Mouse (Mus musculus): ENCODE results near the gene Rasgef1b. TPM values are rescaled to one million over a fixed set of nuclear protein-coding genes. Genes with fewer than 3 reads are reported as not detected.

Rasgef1b gene
- total RNA-seq, 2 experiments from 2014 or later = 14.6 to 19.6 TPM

DNA sequence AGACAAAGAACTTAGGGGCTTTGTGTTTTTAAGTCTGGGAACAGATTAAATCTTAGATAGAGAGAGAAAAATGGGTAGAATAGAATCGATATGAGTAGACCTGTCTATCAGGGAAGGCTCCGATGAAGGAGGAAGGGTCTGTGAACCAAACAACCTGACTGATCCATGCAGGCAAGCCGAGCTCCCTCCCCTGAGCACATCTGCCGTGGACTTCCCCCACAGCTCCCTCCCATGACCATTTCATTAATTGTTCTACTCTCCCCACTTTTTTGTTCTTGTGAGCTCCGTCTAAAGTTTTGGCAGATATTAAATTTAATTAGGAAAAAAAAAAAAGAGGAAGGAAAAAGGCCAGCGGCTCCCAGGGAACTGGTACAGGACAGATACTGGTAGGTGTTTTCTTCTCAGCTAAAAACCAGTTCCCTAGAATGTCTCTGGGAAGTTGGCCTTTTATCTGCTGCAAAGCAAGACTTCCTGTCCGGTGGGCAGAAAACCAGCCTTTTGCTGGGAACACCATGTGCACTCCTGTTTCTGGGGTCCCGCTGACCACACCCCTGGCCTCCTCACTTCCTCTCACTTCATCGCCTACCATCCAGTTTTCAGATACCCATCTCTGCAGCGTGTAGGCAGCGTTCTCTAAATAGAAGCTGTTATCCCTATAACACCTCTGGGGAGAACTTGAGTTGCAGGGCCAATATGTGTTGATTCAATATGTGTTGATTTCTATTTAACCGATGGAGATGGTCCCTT, 437.6 kb downstream of the Rasgef1b start:
- DNase-seq = no peak

DNA sequence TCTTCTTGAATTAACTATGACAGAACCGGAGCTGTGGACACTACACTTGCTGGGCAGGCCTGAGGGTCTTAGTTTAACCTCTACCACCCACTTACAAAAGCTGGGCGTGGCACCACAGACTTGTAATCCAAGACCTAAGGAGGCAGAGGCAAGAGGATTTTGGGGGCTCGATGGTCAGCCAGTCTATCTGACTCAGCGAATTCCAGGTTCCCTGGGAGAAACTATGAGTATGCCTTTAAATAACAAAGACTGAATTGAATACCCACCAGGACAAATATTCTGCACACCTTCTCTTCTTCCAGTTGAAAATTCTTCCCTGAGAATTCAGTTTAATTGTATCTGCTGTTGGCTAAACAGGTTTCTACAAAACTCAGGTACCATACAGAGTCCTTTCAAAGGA, 440.6 kb downstream of the Rasgef1b start:
- no peak for DNase-seq

DNA sequence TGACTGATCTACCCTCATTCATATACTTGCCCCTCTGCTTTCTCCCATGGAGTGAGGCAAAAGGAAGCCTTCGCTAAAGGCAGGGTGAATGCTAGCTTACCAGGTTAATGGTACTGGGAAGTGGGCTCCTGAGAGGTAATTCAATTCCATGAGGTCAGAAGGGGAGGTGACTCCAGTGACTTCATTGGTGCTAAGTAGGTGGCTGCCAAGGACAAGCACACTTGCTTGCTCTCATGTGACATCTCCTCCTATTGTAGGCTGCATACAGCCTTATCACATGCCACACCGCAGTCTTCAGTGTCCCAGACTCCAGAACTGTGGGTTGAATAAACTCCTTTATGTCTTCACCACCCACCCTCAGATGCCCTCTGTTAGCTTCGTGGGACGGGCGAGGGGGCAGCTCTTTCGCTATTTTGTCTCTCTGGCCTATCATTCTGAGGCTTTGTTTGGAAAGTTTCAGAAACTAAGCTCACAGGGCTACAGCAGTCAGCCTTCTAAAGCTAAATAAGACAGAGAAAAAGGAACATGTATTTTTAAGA, 441.1 kb downstream of the Rasgef1b start:
- no peak for DNase-seq

DNA sequence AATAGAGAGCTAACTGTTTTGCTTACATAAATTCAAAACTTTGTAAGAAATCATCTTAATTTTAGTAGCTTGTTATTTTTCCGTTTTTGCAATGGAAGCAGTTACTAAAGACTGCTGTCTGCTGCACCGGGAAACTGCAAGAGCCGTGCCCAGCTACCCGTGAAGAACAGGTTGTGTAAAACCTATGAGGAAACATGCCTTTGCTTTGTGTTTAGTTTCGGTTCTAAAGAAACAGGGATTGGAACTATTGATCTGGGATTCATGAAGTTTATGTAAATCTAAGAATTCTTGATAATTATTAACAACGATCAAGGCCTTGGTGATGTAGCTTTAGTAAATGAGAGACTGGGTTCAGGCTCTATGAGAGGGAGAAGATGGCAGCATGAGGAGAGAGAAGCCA, 442.3 kb downstream of the Rasgef1b start:
- no peak for DNase-seq

DNA sequence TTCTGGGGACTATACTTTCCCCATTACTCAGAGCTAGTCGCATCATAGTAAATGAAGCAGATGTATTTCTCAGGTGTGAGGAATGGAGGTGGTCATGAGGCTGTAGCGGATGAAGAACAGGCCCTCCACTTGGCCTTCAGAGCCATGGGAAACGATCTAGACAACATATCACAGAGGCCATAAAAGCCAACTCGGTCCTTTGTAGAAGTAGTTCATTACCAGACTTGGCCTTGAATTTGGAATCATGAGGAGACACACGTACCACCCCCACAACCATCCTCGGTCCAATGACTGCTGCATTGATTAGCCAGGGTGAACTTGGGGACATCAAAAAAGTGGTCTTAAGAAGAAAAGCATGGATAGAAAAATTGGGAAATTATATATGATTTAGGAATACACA, 442.8 kb downstream of the Rasgef1b start:
- DNase-seq = no peak

DNA sequence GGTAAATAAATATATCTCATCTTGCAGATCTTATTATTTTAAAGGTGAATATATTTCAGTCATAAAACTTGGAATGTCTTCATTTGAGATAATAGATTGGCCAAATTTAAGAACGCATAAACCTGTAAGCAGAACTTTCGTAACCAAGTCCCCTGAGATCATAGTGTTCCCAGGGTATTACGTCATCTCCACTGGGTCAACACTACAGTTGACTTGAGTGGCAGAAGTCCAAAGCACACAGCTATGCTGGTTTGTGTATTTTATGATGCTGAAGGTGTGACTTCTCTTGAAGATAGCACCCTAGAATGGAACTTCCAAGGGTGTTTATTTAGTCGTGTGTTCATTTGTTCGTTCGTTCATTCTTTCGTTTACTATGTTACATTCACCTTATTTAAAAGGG, 444.5 kb downstream of the Rasgef1b start:
- DNase-seq = peak; percentile 21 to 30

DNA sequence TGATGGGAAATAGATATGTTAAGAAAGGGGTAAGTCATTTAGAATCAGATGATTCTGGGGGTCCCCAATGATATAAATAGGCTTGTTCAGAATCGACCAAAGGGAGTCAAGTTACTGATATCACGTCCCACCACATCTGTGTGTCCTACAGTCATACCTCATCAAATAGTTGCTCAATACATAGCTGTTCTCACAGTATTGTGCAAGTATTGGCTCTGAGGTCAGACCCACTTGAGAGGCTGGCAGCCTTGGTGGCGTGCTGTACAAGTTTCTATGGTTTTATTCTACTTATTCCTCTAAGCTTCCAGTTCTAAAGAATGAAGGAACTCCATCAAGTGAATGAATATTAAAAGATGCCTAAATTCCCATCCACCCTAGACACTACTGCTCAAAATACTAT, 445.2 kb downstream of the Rasgef1b start:
- DNase-seq = peak in 1 of 2 experiments; percentile 7

DNA sequence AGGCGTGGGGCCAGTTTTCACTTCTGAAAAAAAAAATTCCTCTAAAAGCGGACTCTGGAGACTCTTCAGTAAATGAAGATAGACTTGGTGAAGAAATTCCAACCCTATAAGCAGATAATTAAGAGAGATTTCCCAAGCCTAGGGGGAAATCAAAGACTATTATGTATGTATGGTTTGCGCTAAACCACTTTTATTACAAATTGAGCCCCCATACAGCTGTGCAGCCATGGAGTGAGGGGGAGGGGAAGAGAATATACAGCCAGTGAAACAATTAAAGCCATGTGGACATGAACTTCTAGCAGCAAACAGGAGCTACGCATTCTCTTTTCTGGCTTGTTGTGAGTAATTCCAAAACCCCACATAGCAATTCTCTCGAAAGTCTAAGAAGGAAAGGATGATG, 448.3 kb downstream of the Rasgef1b start:
- DNase-seq = no peak

DNA sequence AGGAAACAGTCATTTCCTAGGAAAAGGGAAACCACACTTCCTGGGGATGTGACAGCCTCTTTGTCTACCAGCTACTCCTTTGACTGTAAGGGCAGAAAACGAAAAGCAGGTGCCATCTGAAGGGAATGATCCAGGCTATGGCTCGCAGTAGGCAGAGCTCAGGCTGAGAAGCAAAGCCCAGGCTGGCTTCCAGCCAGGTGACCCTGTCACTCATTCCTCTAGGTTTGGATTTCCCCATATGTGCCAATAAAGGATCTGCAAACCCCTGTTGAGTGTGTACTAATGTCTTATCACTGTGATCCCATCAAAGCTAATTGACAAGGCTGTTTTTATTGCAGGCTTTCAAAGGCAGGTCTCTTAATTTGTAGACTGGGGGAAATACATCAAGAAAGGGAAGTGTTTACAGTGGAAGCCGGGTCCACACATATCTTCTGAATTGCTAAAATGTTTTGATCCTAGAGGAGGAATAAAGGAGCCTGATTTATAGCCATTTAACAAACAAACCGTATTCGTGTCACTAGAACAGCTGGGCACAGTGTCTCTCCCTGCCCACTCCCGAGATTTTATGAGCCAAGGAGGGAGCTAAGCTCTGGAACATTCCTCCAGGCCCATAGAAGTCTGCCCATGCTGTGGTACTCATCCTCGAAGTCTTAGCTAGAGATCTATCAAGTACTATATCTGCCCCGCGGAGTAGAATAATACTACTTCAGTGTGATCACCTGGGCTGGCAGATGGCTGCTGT, 449.7 kb downstream of the Rasgef1b start:
- DNase-seq = no peak

DNA sequence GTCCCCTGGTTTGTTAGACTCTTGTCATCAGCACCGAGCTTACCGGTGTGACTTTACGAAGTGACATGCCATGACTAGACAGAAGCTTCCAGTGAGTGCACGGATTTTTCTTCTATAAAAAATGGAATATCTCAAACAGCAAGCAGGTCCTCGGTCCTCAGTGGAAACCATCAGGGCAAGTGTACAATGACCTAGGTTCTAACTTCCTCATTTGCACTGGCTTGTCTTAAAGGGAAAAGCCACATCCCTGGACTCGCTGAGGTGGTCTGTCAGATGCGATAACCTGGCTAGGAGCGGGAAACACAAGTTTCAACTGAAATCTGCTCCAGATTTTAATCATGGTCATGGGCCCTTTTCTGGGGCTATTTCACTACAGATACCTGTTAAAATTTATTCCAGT, 450.5 kb downstream of the Rasgef1b start:
- DNase-seq = no peak

DNA sequence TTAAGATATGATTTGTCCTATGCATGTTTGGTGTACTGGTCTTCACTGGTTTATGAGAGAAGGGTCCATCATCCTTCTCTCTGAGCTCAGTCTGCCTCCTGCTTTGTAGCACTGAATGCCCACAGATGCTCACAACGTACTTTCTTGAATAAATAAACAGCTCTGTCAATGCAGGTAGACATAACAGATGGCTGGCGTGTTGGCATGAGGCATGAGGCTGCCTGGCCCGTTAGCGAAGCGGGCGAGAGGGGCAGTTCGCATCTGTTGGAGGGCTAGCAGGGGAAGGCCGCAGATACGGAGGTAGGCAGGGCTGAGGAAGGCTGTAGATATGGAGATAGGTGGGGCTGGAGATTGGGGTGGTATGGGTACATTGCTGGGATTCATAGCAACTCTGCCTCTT, 451.3 kb downstream of the Rasgef1b start:
- no peak for DNase-seq

DNA sequence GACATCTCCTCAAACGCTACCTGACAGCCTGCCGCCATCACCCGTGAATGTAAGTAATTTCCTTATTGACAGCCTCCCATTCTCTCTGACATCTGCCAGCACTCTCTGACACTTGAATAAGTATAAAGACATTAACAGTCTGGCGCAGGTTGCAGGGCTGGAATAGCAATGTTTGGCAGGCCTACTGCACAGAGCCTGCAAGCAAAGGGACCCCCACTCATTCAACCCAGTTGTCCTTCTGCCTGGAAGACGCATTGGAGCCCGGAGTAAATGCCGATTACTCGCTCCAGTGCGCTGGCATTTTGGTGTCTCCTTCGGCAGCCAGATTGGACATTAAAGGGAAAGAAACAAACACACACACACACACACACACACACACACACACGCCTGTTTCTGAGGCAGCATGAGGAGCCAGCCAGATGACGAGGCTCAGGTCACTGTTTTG, 454.7 kb downstream of the Rasgef1b start:
- DNase-seq = no peak

DNA sequence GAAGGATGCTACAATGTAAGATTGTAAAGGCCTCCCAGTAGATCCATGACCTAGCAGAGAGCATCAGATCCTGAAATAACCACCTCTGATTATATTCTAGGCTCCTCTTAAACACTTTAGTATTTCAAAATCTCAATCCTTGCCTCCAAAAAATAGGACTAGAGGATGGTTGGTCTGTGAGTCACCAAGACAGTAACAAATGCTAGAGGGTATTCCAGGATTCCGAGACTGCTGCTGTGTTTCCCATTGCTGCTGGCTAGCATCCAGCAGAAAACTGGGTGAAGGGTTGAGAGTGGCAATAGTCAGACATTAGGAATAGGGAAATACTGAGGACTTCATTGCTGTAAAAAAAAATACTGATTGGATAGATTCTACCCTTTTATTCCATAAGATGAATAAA, 457.3 kb downstream of the Rasgef1b start:
- DNase-seq = peak in 1 of 2 experiments; percentile 25

DNA sequence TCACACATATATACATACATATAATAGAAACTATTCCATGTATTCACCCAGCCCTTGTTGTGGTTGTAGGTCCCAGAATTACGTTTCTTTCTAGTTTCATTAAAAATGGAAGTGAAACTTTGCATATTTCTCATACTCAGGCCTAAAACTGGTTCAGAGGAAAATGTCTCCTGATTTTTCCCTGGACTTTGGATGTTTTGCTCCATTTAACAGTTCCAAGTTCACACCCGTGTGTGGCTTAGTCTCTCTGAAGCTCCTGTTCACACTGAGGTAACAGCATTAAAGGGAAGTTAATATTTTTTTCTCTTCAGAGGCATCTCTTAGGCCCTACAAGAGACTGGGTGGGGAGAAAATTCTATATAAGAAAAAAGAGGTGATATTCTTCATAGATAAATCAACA, 459.7 kb downstream of the Rasgef1b start:
- DNase-seq = no peak

DNA sequence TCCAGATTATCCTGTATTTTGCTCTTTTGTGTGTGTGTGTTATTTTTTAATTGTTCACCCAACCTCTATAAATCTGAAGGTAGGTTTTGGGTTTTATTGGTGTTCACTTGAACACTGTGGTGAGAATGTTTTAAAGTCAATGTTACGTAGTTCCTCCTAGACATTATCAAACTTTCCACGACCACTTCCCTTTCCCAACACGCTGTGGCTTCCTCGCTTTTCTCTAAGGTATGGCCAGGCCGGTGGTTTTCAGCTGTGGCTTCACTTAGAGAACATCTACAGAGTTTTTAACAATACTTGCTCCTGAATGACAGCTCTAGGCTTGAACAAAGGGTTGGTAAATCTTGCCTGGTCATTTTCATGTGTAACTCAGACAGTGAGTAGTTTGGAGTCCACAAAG, 461.5 kb downstream of the Rasgef1b start:
- no peak for DNase-seq

DNA sequence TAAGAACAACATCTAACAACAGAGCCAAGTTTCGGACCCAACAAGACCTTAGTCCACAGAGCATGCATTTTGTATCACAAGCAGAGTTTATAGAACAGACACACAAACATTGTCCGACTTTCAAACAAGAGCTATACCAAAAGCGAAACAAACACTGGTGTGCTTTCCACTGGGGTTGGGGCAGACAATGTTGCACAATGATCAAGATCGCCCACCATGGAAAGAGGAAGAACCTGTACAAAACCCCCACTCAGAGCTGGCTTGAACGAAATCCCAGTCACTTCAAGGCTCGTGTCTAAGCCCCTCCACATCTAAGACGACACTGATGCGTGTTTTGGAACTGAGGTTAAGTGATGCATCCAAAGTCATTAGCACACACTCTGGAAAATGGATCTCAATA, 462.6 kb downstream of the Rasgef1b start:
- no peak for DNase-seq

DNA sequence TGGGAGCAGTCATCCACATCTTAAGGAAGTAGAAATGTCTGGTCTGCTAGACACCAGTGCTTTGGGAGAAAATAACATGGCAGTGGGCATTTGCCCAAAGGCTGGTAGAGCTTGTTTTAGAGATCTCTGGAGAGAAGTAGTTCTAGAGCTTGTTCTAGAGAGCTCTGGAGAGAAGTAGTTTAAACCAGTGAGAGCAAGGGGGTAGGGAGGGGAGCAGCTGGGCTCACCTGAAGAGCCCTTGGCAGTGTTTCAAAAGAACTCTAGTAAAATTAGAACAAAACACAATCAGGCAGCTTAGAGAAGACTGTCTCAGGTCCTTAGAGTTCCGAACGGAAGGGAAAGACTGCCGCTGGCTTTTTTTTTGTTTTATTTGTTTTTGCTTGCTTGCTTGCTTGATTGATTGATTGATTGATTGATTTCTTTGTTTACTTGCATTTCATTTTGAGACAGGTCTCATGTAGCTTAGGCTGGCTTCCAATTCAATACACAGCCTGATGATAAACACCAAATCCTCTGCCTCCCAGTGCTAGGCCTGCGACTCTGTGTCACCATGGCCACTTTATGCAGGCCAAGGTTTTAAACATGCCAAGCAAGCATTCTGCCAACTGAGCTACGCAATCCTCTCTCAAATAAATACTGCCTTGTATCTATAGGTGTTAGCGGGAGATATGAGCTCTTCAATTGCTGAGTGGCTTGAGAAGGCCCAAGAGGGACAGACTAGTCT, 466.5 kb downstream of the Rasgef1b start:
- no peak for DNase-seq

DNA sequence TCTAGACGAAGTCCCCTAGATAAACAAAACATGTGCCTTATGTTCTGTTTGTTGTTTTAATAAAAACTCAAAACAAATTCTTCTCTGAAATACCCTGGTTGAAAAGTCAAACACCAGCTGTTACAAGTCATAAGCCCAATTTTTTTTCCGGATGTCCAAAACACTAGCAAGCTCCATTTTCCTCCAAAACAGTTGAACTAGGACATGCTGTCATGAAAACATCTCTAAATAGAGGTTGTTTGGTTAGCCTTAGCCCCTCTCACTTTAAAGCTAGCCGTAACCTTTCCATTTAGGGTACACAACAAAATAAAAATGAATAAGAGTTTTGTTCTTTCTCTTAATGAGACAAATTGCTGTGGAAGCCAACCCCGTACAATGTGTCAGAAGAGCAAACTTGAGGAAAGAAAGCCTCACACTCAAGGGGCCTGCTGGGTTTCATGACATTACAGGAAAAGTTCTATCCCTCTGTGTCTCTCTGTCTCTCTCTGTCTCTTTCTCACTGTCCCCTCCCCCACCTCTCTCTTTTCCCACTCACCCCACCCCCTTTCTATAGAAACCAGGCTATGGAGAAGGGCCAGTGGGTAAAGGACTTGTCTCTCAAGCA, 467.6 kb downstream of the Rasgef1b start:
- DNase-seq = no peak

DNA sequence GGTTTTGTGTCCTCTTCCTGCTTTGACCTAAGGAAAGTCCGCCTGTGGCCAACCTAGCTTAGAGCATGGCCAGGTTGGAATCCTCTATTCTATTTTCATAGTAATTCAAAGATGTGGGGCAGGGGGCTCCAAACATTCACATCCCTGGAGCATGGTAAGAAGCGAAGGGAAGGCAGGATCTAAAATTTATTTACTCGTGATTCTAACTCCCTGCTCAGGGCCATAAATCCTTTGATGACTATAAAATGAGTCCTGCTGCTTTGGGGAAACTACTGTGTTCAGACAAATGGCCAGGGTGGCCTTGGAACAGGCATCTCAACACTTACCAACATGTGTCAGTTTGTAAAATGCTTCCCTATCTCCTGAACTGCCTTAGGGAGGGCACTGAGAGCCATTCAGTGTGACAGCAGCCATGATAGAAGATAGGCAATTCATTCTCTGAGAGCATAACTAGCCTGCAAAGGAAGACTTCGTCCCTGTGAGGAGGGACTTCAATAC, 470.8 kb downstream of the Rasgef1b start:
- DNase-seq = no peak

DNA sequence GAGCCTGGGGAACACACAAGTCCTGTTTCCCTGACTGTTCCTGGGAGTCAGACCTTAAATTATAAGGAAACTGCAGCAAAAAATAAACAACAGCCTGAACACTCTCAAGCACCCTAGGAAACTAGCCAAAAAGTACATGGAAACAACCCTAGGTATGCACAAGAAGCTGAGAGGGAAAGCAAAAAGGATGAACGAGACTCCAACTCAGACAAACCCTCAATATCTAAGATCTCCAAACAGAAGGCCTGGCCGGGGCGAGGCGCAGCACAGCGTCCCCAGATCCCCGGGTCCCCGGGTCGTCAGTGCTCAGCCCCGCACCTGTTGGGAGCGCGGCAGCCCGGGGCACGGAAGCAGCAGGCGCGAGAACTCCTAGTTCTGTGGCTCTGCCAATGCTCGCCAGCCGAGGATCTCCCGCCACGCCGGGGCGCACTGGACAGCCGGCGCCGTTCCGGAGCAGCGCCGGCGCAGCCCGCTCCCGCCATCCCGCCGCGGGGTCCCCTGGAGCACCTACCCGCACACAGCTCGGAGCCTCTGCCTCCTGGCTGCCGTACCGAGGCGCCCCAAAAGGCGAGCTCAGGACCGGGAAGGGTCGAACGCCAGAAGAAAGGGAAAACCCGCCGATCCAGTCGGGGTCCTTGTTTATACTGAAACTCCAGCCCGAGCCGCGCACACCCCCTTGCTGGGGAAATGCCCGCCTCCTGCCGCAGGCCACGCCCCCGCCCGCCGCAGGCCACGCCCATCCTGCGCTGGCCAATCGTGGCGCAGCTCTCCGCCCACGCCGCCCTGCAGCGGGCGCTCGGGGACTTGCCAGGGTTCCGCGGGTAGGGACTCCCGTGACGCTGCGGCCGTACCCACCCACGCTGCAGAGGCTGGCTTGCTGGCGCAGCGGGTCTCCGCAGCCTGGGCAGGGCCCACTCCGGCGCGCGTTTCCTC, 476.4 kb downstream of the Rasgef1b start:
- DNase-seq = peak; percentile 97
